Mouse (Mus musculus) WW6 (cell line): ENCODE data around the gene Prss46.

Source experiments
- DNase-seq: peaks from one replicate; pipeline ENCODE4 v3.0.0-alpha.2; 2013; ENCODE audit warnings: low read depth, low spot score

The Prss46 gene

DNA sequence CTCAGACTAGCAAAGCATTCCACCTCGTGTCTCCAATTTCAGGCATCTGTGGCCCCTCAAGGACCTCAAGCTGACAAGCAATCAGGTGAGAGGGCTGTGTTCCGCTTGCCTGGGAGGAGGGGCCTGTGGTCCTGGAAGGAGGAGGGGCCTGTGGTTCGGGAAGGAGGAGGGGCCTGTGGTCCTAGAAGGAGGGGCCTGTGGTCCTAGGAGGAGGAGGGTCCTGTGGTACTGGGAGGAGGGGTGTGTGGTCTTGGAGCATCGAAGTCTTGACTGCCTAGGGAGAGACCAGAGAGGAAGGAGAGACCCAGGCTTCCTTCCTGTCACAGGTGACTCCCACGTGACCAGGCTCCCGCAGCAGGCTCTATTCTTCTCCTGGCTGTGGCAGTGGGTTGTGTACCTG is 52.3 kb downstream of the Prss46 start:
- peak; percentile 73 for DNase-seq

DNA sequence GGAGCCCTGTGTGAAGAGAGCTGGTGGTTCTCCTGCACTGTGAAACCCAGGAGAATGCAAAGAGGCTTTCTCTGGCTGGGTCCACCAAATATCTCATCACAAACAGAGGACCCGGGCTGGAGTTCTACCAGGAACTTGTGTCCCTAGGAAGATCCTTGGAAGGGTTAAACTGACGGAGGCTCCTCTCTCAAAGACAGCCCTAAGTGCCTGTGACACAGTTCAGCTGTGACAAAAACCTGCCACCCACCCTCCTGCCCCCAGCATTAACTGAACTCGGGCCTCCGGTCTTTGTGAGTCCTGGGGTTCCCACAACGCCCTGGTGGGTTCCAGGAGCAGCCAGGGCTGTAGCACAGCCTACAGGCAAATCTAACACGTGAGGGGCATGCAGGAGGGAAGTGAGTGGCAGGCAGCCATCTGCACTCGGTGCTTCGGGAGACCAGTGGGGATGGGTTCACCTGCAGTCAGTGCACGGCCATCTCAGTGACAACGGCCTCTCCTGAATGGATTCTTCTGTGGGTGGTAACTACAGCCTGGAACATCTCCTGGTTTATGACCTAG is 55.2 kb downstream of the Prss46 start:
- no peak for DNase-seq

DNA sequence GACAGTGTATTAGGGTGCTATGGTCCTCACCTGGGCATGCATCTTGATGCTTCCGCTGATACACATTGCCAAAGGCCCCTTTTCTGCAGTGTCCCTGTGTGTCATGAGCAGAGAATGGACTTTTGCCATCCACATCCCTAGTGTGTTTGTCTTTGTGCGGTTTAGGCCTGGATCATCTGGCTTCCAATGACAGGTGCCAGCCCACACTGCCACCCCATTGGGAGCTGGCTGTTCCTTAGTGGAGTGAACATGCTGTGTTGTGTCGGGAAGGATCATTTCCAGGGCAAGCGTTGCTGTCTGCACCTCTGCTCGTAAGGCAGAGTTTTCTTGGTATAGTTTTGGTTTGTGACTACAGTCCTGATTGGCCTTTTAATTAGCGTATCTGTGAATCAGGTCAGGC is 56.9 kb downstream of the Prss46 start:
- DNase-seq = no peak

DNA sequence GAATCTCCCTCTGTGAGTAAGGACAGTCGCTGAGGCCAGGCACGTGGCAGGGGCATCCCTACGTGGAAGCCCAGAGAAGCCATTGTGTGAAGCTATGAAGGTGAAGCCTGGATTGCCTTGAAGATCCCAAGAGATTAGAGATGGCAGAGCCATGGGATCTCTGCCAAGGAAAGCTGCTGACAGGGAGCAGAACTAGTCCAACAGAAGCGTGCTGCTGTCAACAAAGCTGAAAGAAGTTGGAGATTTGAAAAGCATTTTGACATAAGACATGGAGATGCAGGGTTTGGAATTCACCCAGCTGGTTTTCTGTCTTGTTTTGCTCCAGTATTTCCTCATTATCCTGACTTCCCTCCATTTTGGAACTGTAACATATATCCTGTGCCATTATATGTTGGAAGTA is 58.0 kb downstream of the Prss46 start:
- DNase-seq = no peak
